Mouse (Mus musculus) gastrocnemius, adult 2 months (tissue): ENCODE data around the gene Acad8. TPM values are rescaled to one million over a fixed set of nuclear protein-coding genes. Genes with fewer than 3 reads are reported as not detected.
A peak's percentile ranks its signal among the peaks of the same experiment; 100 is the strongest.

Source experiments
- DNase-seq: peaks from one replicate; pipeline ENCODE4 v3.0.0; 2022
- H3K27ac ChIP-seq: fragments of 200-600 bp; 2 replicates; pipeline ENCODE4 v1.8.1; 2022; ENCODE audit warnings: mild to moderate bottlenecking
- H3K4me3 ChIP-seq: fragments of 200-600 bp; 2 replicates; pipeline ENCODE4 v1.8.1; 2022; ENCODE audit warnings: mild to moderate bottlenecking, moderate library complexity
- CTCF ChIP-seq: fragments of 200-600 bp; IDR thresholded peaks from 2 replicates; pipeline ENCODE4 v1.8.1; 2022; ENCODE audit warnings: antibody characterized with exemption, mild to moderate bottlenecking, moderate library complexity
- intact Hi-C: fragments of 180-260 bp; cut with DNase I; formaldehyde crosslinking; loops from one replicate; pipeline ENCODE4 v1.15.1; 2025
- long read RNA-seq, 2 experiments: library from polyadenylated mRNA; stranded (forward); transcript quantifications; one replicate each; pipeline ENCODE4 v2.0.0; 2021
- total RNA-seq, 2 experiments: library from RNA; stranded (reverse); gene quantifications; 2 replicates each; pipeline ENCODE4 v1.2.3; 2021

The Acad8 gene
- 10 to 100 TPM; 31.7 to 37.1 TPM for total RNA-seq
- long read RNA-seq, experiment 1, transcript Acad8-201 (11 exons, 2,859 nt), result major isoform, 99 of 122 reads
- long read RNA-seq, experiment 1, partial matches to known transcripts, result 1 of 122 reads
- long read RNA-seq, experiment 1, other reads (novel, unspliced or antisense), result 20 of 122 reads
- long read RNA-seq, experiment 2, transcript Acad8-201 (11 exons, 2,859 nt), result major isoform, 64 of 87 reads
- long read RNA-seq, experiment 2, partial matches to known transcripts, result 0 of 87 reads
- long read RNA-seq, experiment 2, other reads (novel, unspliced or antisense), result 23 of 87 reads

DNA sequence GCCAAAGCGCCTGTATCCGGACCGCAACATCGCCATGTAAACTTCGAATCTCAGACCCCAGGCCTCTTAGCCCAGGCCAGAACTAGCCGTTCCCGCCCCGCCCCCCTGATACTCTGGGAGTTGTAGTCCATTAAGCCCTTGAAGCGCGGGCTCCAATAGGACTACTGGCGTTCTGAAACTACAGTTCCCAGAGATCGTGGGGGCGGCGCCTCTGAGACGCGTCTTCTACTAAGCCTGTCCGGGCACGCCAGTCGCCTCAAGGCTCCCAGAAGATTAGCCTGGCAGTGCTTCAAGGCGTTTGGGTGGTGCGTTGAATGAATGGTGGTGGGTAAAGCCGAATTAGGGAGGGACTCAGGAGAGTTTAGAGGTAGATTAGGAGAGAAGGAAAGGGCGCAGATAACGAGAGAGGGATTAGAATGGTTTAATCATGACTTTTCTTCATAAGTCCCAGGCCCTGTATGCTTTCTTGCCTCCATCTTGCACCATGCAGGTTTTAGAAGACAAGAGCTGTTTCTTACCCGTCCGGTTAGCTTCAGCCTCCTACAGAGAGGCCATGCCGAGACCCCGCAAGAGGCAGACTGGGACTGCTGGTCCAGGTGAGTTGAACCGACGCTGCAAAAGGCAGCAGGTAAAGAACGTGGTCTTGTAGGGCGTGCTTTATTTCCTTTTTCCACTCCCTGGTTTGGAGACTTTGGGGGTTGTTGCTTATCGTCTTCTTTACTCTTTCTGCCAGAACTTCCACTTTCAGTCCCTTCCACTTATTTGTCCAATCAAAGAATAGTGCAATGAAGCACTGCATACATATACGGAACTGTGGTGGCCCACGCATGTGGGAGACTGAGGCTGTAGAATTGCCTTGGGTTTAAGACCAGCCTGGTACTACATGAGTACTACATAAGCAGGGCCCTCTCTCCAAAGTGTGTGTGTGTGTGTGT, at the start of gene Acad8, which contains the start of gene Thyn1:
Gene Acad8 (minus strand): TSS at position 106 of the 935 bp plus-strand sequence.
Gene Thyn1 (plus strand): TSS at position 250 of the 935 bp plus-strand sequence.
- DNase-seq, result peak; percentile 97
- intact Hi-C loops, result loop anchor here (1.0 kb wide), 1 partner anchor 31 kb away; the partner anchor contains the start of genes Ncapd3 and Vps26b
- H3K27ac ChIP-seq, result peak within 1 kb of the TSS; percentile 94
- peak within 1 kb of the TSS; percentile 89 for H3K4me3 ChIP-seq
- no peak for TF ChIP-seq CTCF

DNA sequence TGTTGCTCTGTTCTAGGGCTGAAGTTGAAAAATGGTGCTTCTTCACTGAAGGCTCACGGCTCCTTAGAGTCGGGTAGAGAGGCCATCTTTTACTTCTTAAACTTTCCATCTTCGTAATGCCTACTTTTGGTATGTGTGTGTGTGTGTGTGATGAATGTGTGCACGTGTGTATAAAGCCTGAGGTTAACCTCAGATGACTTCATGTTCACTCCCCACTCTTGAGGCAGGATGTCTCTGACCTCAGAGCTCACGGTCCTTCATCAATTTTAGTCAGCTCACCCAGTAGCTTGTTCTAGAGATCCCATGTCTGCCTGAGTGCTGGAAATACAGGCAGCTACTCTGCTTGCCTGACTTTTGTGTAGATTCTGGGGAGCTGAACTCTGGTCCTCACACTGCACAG, 44.5 kb upstream of the Acad8 start:
- H3K4me3 ChIP-seq, result no peak overlapping the region
- no peak for DNase-seq
- no peak overlapping the region for H3K27ac ChIP-seq
- intact Hi-C loops, result no loop called here
- no peak for TF ChIP-seq CTCF

- intact Hi-C loops, result loop anchor here (1.0 kb wide), 1 partner anchor 31 kb away; the partner anchor contains the start of genes Acad8 and Thyn1
- no peak for DNase-seq
- peak overlapping the region; percentile 100 for H3K4me3 ChIP-seq
- TF ChIP-seq CTCF, result no peak
- H3K27ac ChIP-seq, result peak overlapping the region; percentile 99
Measured at GRCm38 (mm10) chr9:27030763-27031100, 31.4 kb upstream of the Acad8 start.

- peak; percentile 24; the same call in 1 of the 2 replicates for TF ChIP-seq CTCF
- Histone ChIP-seq H3K27ac (peak within 1 kb of the TSS; percentile 99), H3K4me3 (peak within 1 kb of the TSS; percentile 100)
- intact Hi-C loops, result loop anchor here (1.0 kb wide), 1 partner anchor 31 kb away; the partner anchor contains the start of genes Acad8 and Thyn1
- DNase-seq, result peak; percentile 98
Measured at GRCm38 (mm10) chr9:27029828-27030762, 30.7 kb upstream of the Acad8 start, which contains the start of the genes Vps26b and Ncapd3. Gene Vps26b (minus strand): TSS chr9:27030065. Gene Ncapd3 (plus strand): TSS chr9:27030175.

GRCm38 (mm10) chr9:27029022-27029827, 29.9 kb upstream of the Acad8 start:
- peak; percentile 21; the same call in 1 of the 2 replicates for TF ChIP-seq CTCF
- peak; percentile 36 for DNase-seq
- intact Hi-C loops, result no loop called here
- Histone ChIP-seq H3K27ac (peak overlapping the region; percentile 99), H3K4me3 (peak overlapping the region; percentile 100)

- Histone ChIP-seq H3K27ac (no peak overlapping the region), H3K4me3 (peak overlapping the region; percentile 100)
- no peak for TF ChIP-seq CTCF
- intact Hi-C loops, result no loop called here
- DNase-seq, result no peak
Measured at GRCm38 (mm10) chr9:27026708-27027107, 27.3 kb upstream of the Acad8 start.

DNA sequence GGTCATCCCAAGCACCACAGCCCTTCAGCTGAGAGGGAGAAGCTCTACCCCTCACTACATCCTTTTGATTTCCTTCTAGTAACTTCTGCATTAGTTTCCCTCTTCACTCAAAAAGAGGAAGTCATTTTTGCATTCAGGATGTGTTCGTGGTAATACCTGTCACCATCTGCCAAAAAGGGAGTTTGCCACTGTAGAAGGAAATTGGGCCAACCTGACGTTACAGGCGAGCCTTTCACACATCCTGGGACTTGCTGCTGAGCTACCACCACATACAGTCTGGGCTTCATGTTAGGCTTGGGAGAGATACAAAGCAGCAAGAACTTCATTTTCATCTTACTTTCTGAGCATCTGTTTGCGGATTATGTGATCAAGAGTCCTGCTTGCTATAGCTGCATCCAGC, 24.3 kb upstream of the Acad8 start:
- intact Hi-C loops, result no loop called here
- H3K27ac ChIP-seq, result no peak overlapping the region
- no peak for TF ChIP-seq CTCF
- DNase-seq, result no peak
- H3K4me3 ChIP-seq, result no peak overlapping the region

GRCm38 (mm10) chr9:27018961-27019360, 19.6 kb upstream of the Acad8 start:
- DNase-seq, result no peak
- Histone ChIP-seq H3K4me3 (no peak overlapping the region), H3K27ac (no peak overlapping the region)
- intact Hi-C loops, result no loop called here
- TF ChIP-seq CTCF, result no peak

GRCm38 (mm10) chr9:27011572-27011971, 12.2 kb upstream of the Acad8 start:
- no peak for TF ChIP-seq CTCF
- Histone ChIP-seq H3K27ac (no peak overlapping the region), H3K4me3 (no peak overlapping the region)
- intact Hi-C loops, result no loop called here
- no peak for DNase-seq

GRCm38 (mm10) chr9:27009231-27009630, 9.9 kb upstream of the Acad8 start:
- no peak for TF ChIP-seq CTCF
- Histone ChIP-seq H3K4me3 (no peak overlapping the region), H3K27ac (no peak overlapping the region)
- DNase-seq, result no peak
- intact Hi-C loops, result no loop called here

DNA sequence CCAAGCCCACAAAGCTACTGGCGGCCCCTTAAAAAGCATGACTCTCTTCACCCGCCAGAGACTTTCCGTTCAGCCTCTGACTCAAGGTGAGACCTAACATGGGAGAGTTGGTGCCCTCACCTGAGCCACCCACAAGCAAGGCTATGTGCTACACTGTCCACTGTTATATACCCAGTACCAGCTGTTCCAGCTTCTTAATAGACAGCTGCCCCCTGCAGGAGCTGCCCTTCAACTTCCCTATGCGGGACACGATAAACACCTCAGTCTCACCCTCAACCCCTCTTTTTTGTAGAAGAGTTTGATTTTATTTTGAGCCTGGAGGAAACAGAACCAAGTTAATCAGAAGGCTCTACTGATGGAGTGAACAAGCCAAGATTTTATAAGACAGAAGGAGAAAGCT, 7.5 kb upstream of the Acad8 start:
- Histone ChIP-seq H3K27ac (no peak overlapping the region), H3K4me3 (no peak overlapping the region)
- no peak for DNase-seq
- intact Hi-C loops, result no loop called here
- no peak for TF ChIP-seq CTCF
